Mouse (Mus musculus) CH12.LX (cell line): ENCODE measurements around the gene Arl6ip4. TPM values are rescaled to one million over a fixed set of nuclear protein-coding genes. Genes with fewer than 3 reads are reported as not detected.

Source experiments
- DNase-seq: peaks from one replicate; pipeline ENCODE4 v3.0.0-alpha.2; 2013; ENCODE audit errors: extremely low read depth
- H3K27ac ChIP-seq: 2 replicates; pipeline ENCODE4 v1.5.1; 2012; ENCODE audit warnings: low read depth, mild to moderate bottlenecking, control low read depth, moderate library complexity; ENCODE audit not compliant: insufficient read depth
- H3K27me3 ChIP-seq: replicated peaks from 2 replicates; pipeline ENCODE3; 2012; ENCODE audit warnings: inconsistent platforms
- H3K36me3 ChIP-seq, 2 experiments: replicated peaks in 1 of 2; 2 replicates each; pipeline versions ENCODE3 to v1.6.1; 2012; ENCODE audit warnings: inconsistent platforms in 1 of 2, low read length in 1 of 2, mild to moderate bottlenecking in 1 of 2, mixed read lengths in 1 of 2, moderate library complexity in 1 of 2; ENCODE audit not compliant: control insufficient read depth in 1 of 2, insufficient read depth in 1 of 2
- H3K4me1 ChIP-seq, 2 experiments: 2 replicates each; pipeline ENCODE4 v1.6.1; 2012; ENCODE audit warnings: inconsistent platforms in 1 of 2, moderate library complexity in 1 of 2; ENCODE audit not compliant: insufficient read depth in 2 of 2, control insufficient read depth in 1 of 2
- H3K4me2 ChIP-seq: 2 replicates; pipeline ENCODE4 v1.6.1; 2012; ENCODE audit warnings: low read depth, mild to moderate bottlenecking, control low read depth; ENCODE audit not compliant: poor library complexity, insufficient read depth, severe bottlenecking
- H3K4me3 ChIP-seq, 3 experiments: fragments of 150-350 bp in 1 of 3; sonication (generic) in 1 of 3; replicated peaks in 1 of 3; 2 replicates each; pipeline versions ENCODE3 to v1.5.1; 2011 to 2012; ENCODE audit warnings: low read depth in 2 of 3, low read length in 2 of 3, mild to moderate bottlenecking in 2 of 3, moderate library complexity in 2 of 3, control low read depth in 1 of 3, improper control_type of control experiment in 1 of 3, inconsistent platforms in 1 of 3, mixed read lengths in 1 of 3; ENCODE audit not compliant: poor library complexity in 1 of 3
- H3K79me2 ChIP-seq: replicated peaks from 2 replicates; pipeline ENCODE4 v1.6.1; 2012; ENCODE audit warnings: mild to moderate bottlenecking, moderate library complexity; ENCODE audit not compliant: control insufficient read depth, poor library complexity, insufficient read depth, severe bottlenecking; ENCODE audit errors: extremely low read depth
- H3K9ac ChIP-seq: 2 replicates; pipeline ENCODE4 v1.6.1; 2012; ENCODE audit warnings: low read depth, mild to moderate bottlenecking, control low read depth, moderate library complexity; ENCODE audit not compliant: insufficient read depth
- H3K9me3 ChIP-seq: replicated peaks from 2 replicates; pipeline ENCODE3; 2012; ENCODE audit warnings: low read length, inconsistent platforms, mixed read lengths
- BHLHE40 ChIP-seq: IDR thresholded peaks from 2 replicates; pipeline ENCODE4 v1.6.1; 2011; ENCODE audit warnings: mild to moderate bottlenecking, low read depth, low read length, improper control_type of control experiment
- CHD1 ChIP-seq: IDR thresholded peaks from 2 replicates; pipeline ENCODE4 v1.6.1; 2012; ENCODE audit warnings: low read depth, low read length, improper control_type of control experiment, inconsistent platforms
- CTCF ChIP-seq, 2 experiments: IDR thresholded peaks in 1 of 2; conservative IDR thresholded peaks in 1 of 2; 2 replicates each; pipeline ENCODE4 v1.5.1; 2011 to 2012; ENCODE audit warnings: low read depth in 2 of 2, low read length in 2 of 2, improper control_type of control experiment in 1 of 2, inconsistent platforms in 1 of 2, mild to moderate bottlenecking in 1 of 2, moderate library complexity in 1 of 2
- ELF1 ChIP-seq: IDR thresholded peaks from 2 replicates; pipeline ENCODE4 v1.6.1; 2014; ENCODE audit warnings: low read depth, mild to moderate bottlenecking, inconsistent platforms, low read length, improper control_type of control experiment
- EP300 ChIP-seq: IDR thresholded peaks from 2 replicates; pipeline ENCODE4 v1.6.1; 2011; ENCODE audit warnings: low read length, improper control_type of control experiment
- ETS1 ChIP-seq: conservative IDR thresholded peaks from 2 replicates; pipeline ENCODE4 v1.6.1; 2012; ENCODE audit warnings: low read depth, mild to moderate bottlenecking, inconsistent platforms, low read length, improper control_type of control experiment, moderate library complexity
- GABPA ChIP-seq: IDR thresholded peaks from 2 replicates; pipeline ENCODE4 v1.6.1; 2012; ENCODE audit warnings: low read depth, low read length, improper control_type of control experiment, inconsistent platforms; ENCODE audit not compliant: insufficient replicate concordance
- IRF4 ChIP-seq: IDR thresholded peaks from 2 replicates; pipeline ENCODE4 v1.6.1; 2014; ENCODE audit warnings: low read depth, mild to moderate bottlenecking, inconsistent platforms, low read length, improper control_type of control experiment
- MAX ChIP-seq: IDR thresholded peaks from 2 replicates; pipeline ENCODE4 v1.6.1; 2011; ENCODE audit warnings: low read length, improper control_type of control experiment
- MAZ ChIP-seq: IDR thresholded peaks from 2 replicates; pipeline ENCODE4 v1.6.1; 2012; ENCODE audit warnings: low read depth, mild to moderate bottlenecking, inconsistent platforms, low read length, improper control_type of control experiment, moderate library complexity
- MEF2A ChIP-seq: IDR thresholded peaks from 2 replicates; pipeline ENCODE4 v1.6.1; 2014; ENCODE audit warnings: low read depth, mild to moderate bottlenecking, inconsistent platforms, low read length, improper control_type of control experiment, borderline replicate concordance
- MYC ChIP-seq: IDR thresholded peaks from 2 replicates; pipeline ENCODE4 v1.6.1; 2011; ENCODE audit warnings: low read depth, mild to moderate bottlenecking, improper control_type of control experiment, low read length
- NELFE ChIP-seq: IDR thresholded peaks from 2 replicates; pipeline ENCODE4 v1.6.1; 2011; ENCODE audit warnings: low read depth, low read length, improper control_type of control experiment
- RAD21 ChIP-seq: IDR thresholded peaks from 2 replicates; pipeline ENCODE4 v1.6.1; 2011; ENCODE audit warnings: low read depth, mild to moderate bottlenecking, low read length, improper control_type of control experiment, moderate library complexity
- RCOR1 ChIP-seq: conservative IDR thresholded peaks from 2 replicates; pipeline ENCODE4 v1.6.1; 2012; ENCODE audit warnings: low read depth, mild to moderate bottlenecking, inconsistent platforms, low read length, improper control_type of control experiment
- SMC3 ChIP-seq: IDR thresholded peaks from 2 replicates; pipeline ENCODE4 v1.6.1; 2011; ENCODE audit warnings: low read depth, low read length, improper control_type of control experiment
- TBP ChIP-seq: conservative IDR thresholded peaks from 2 replicates; pipeline ENCODE4 v1.6.1; 2011; ENCODE audit warnings: low read depth, low read length, improper control_type of control experiment
- TCF12 ChIP-seq: IDR thresholded peaks from 2 replicates; pipeline ENCODE4 v1.6.1; 2014; ENCODE audit warnings: low read depth, mild to moderate bottlenecking, inconsistent platforms, low read length, improper control_type of control experiment
- UBTF ChIP-seq: IDR thresholded peaks from 2 replicates; pipeline ENCODE4 v1.6.1; 2012; ENCODE audit warnings: low read depth, mild to moderate bottlenecking, inconsistent platforms, low read length, improper control_type of control experiment, moderate library complexity
- USF2 ChIP-seq: conservative IDR thresholded peaks from 2 replicates; pipeline ENCODE4 v1.6.1; 2011; ENCODE audit warnings: low read depth, low read length, improper control_type of control experiment
- ZC3H11A ChIP-seq: IDR thresholded peaks from 2 replicates; pipeline ENCODE4 v1.6.1; 2012; ENCODE audit warnings: low read depth, mild to moderate bottlenecking, inconsistent platforms, low read length, improper control_type of control experiment
- ZMIZ1 ChIP-seq: IDR thresholded peaks from 2 replicates; pipeline ENCODE4 v1.6.1; 2012; ENCODE audit warnings: low read depth, mild to moderate bottlenecking, inconsistent platforms, low read length, improper control_type of control experiment
- dilution Hi-C: fragments of 300-500 bp; cut with MboI; formaldehyde crosslinking; loops from 2 replicates; pipeline ENCODE4 v1.14.3; 2020; ENCODE audit warnings: low sequenced_read_pairs; ENCODE audit not compliant: extremely low pct_unique_long_range_greater_than_20kb, extremely low pct_ligation_motif_present
- in situ Hi-C: fragments of 300-500 bp; cut with MboI; formaldehyde crosslinking; loops from 3 replicates; pipeline ENCODE4 v1.14.3; 2019; ENCODE audit warnings: low sequenced_read_pairs, low pct_ligation_motif_present, low pct_unique_long_range_greater_than_20kb, mixed read lengths
- polyA plus RNA-seq: library from polyadenylated mRNA; unstranded; fragments of >175 nt; gene quantifications from 2 replicates; pipeline ENCODE4 v1.2.1, GENCODE M21; 2012; ENCODE audit warnings: low read depth; ENCODE audit not compliant: insufficient read length
- total RNA-seq, 2 experiments: library from RNA; depleted of rRNA; stranded (reverse); fragments of 300-350 nt in 1 of 2; fragments of >200 nt in 1 of 2; gene quantifications; 2 replicates each; pipeline ENCODE4 v1.2.3; 2012 to 2014

Gene Arl6ip4
- total and polyA plus RNA-seq, 3 experiments, result 37.2 to 130 (median 63.2) TPM

DNA sequence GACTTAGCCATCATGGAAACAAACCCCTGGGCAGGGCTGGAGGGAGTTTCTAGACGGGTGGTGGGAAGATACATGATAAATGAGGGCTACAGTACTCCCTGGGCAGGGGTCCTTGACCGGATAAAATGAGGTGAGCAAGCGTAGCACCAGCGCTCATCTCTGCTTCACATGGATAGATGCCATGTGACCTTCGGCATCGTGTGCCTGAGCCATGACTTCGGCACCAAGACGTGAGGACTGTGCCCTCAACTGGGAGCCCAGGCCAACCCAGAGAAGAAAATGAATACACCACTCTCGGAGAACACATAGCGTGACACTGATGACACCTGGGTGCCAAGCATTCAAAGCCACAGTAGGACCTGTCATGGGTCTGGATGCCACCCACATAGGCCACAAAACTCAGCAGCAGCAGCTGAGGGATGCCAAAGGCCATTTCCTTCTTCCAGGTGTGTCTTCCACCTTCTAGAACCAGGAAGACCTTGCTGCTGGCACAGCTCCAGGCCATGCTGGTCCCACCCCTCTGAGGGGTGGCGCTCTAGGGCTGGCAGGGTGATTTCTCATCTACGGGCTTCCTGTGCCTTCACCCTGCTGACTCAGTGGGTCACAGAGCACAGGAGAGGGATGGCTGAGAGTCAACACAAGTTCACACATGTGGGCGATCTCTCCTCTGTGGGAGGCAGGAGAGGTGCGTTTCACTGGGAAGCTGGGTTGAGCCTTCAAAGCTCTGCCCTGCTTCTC lies 31.9 kb upstream of the Arl6ip4 start:
- no peak for DNase-seq
- dilution Hi-C loops, result no loop called here
- Histone ChIP-seq H3K4me3 (no peak overlapping the region), H3K4me1 (peaks cover 0 to 10% of the 10 kb centered on the region in 2 experiments; a peak in 1 of 4 replicates), H3K36me3 (peaks cover 0 to 7% of the 10 kb centered on the region in 2 experiments), H3K79me2 (no peaks in the 10 kb centered on the region), H3K9me3 (no peaks in the 10 kb centered on the region), H3K4me2 (no peak overlapping the region), H3K9ac (no peak overlapping the region), H3K27ac (no peak overlapping the region)
- no peak for TF ChIP-seq EP300
- no peak for TF ChIP-seq USF2
- no peak for TF ChIP-seq UBTF
- TF ChIP-seq CHD1, result no peak
- TF ChIP-seq SMC3, result no peak
- TF ChIP-seq MYC, result no peak
- TF ChIP-seq ZMIZ1, result no peak
- TF ChIP-seq, all 38 proteins: peak for 0
- in situ Hi-C loops, result loop anchor here (5.0 to 10.0 kb wide), 3 partner anchors 82 to 267 kb away; no protein-coding TSS in a partner anchor
- H3K27me3 ChIP-seq, result no peaks in the 10 kb centered on the region

DNA sequence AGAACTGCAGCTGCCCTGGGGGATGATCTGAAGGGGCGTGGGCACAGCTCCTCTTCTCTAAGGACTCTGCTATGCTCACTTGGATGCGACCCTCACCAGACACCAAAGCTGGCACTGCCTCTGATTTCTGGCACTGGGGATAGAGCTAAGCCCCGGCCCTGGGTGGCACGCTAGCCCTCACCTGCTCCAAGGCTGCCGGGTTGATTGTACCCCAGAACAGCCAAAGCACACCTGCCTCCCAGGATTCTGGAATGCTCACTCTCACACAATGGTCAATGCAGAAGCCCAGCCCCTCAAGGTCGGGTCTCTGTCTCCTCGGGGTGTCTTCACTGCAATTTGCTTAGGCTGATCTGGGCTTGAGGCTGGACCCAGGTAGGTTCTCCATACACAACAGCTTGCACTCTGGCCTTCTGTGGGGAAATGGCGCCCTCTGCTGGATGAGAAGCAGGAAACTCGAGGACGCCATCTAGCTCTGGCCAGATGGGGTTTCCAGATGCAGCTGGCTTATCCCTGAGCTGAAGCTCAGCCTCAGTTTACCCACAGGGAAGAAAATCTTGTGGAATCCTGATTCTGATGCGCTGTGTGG lies 31.2 kb upstream of the Arl6ip4 start:
- Histone ChIP-seq H3K79me2 (no peaks in the 10 kb centered on the region), H3K36me3 (peaks cover 4 to 12% of the 10 kb centered on the region in 2 experiments), H3K9ac (no peak overlapping the region), H3K27ac (no peak overlapping the region), H3K4me2 (no peak overlapping the region), H3K4me3 (no peak overlapping the region), H3K27me3 (no peaks in the 10 kb centered on the region), H3K9me3 (no peaks in the 10 kb centered on the region), H3K4me1 (peaks cover 0 to 10% of the 10 kb centered on the region in 2 experiments; a peak in 1 of 4 replicates)
- dilution Hi-C loops, result no loop called here
- in situ Hi-C loops, result loop anchor here (5.0 to 10.0 kb wide), 3 partner anchors 82 to 267 kb away; no protein-coding TSS in a partner anchor
- DNase-seq, result peak; percentile 86
- TF ChIP-seq RCOR1 (no peak; the same call in 1 of the 2 replicates), MAX (0 out of 2 replicates have a peak, but pooled peaks have one; percentile 40), MAZ (no peak), GABPA (no peak), BHLHE40 (no peak), ZMIZ1 (no peak), IRF4 (0 out of 2 replicates have a peak, but pooled peaks have one; percentile 24), SMC3 (peak; percentile 100), ETS1 (no peak), EP300 (no peak), ZC3H11A (peak; percentile 99), RAD21 (peak; percentile 100), TCF12 (0 out of 2 replicates have a peak, but pooled peaks have one; percentile 50), TBP (no peak), ELF1 (0 out of 2 replicates have a peak, but pooled peaks have one; percentile 27), MEF2A (peak; percentile 36; the same call in 1 of the 2 replicates), CTCF (conservative IDR thresholded peaks at IDR 0.05 in 1 of 2, IDR thresholded peaks at IDR 0.05 in 1 of 2; ENCODE audit: low read depth in 2 of 2, low read length in 2 of 2) (peak; percentile 66 to 100), NELFE (peak; percentile 77; the same call in 1 of the 2 replicates)
